Mouse (Mus musculus) neural tube, embryonic 13.5 days (tissue): Measurements from ENCODE around the gene Mageb5. TPM values are rescaled to one million over a fixed set of nuclear protein-coding genes. Genes with fewer than 3 reads are reported as not detected.
"Not testable (repeated sequence)": the region's sequence is repeated elsewhere in the genome, so short reads cannot be mapped to it uniquely, and the experiment has no call there.

Experiments
- ATAC-seq: fragments of 200-750 bp; cut with Nextera tagmentation; 2 replicates; pipeline ENCODE4 v1.8.0; 2017; ENCODE audit warnings: low read depth, mild to moderate bottlenecking, moderate TSS enrichment, moderate library complexity
- H3K27ac ChIP-seq: fragments of 300-500 bp; sonication (generic); replicated peaks from 2 replicates; pipeline ENCODE4 v1.5.1; 2015; ENCODE audit warnings: moderate library complexity, mild to moderate bottlenecking, inconsistent platforms
- H3K27me3 ChIP-seq: fragments of 300-500 bp; sonication (generic); 2 replicates; pipeline ENCODE4 v1.6.1; 2015; ENCODE audit warnings: mild to moderate bottlenecking, inconsistent platforms
- H3K36me3 ChIP-seq: fragments of 300-500 bp; sonication (generic); 2 replicates; pipeline ENCODE4 v1.6.1; 2015; ENCODE audit warnings: mild to moderate bottlenecking, inconsistent platforms
- H3K4me1 ChIP-seq: fragments of 300-500 bp; sonication (generic); replicated peaks from 2 replicates; pipeline ENCODE4 v1.6.1; 2015; ENCODE audit warnings: inconsistent platforms
- H3K4me2 ChIP-seq: fragments of 300-500 bp; sonication (generic); 2 replicates; pipeline ENCODE4 v1.6.1; 2015; ENCODE audit warnings: inconsistent platforms, mild to moderate bottlenecking, moderate library complexity
- H3K4me3 ChIP-seq: fragments of 300-500 bp; sonication (generic); 2 replicates; pipeline ENCODE4 v1.5.1; 2015; ENCODE audit warnings: mild to moderate bottlenecking, inconsistent platforms
- H3K9ac ChIP-seq: fragments of 300-500 bp; sonication (generic); 2 replicates; pipeline ENCODE4 v1.6.1; 2015; ENCODE audit warnings: moderate library complexity, mild to moderate bottlenecking, inconsistent platforms
- H3K9me3 ChIP-seq: fragments of 300-500 bp; sonication (generic); 2 replicates; pipeline ENCODE4 v1.6.1; 2016; ENCODE audit warnings: inconsistent platforms
- WGBS: fragments of 180-500 bp; shearing (Covaris S2); methylation state at CpG from one replicate; pipeline ENCODE4 v1.1.7; 2015; 5-methylcytosine and 5-hydroxymethylcytosine counted together
- polyA plus RNA-seq: library from polyadenylated mRNA; unstranded; fragments of >200 nt; fragmentation: Nextera tagmentation; extraction: Ambion mirVana; gene quantifications from 2 replicates; pipeline ENCODE4 v1.2.1, GENCODE M21; 2015

Mageb5 gene
- polyA plus RNA-seq: not detected in 2 replicates

DNA sequence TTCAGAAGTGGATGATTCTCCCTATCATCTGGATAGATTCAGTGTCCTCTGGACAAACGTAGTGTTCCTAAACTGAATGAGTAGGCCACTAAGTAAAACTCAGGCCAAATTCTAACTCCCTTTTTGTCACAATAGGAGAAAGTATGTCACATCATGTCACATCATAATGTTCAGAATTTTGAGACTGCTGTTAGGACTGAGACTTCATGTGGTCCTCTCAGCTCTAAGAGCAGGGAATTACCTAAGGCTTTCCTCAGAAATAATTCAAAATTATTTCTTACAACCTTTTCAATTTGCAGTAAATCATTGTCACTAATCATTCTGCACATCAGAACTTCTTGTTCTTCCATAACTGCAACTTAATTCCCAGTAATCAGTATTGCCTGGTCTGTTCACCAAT is at the start of gene Mageb5:
Gene Mageb5 (minus strand): TSS at position 101 of the 400 bp plus-strand sequence.
- H3K4me2 ChIP-seq, H3K36me3 ChIP-seq, H3K9me3 ChIP-seq, H3K4me1 ChIP-seq, ATAC-seq, H3K27ac ChIP-seq, H3K9ac ChIP-seq, H3K27me3 ChIP-seq, H3K4me3 ChIP-seq: not testable (repeated sequence)
- 68% methylated on average over 1 of the region's 1 CpGs for WGBS

DNA sequence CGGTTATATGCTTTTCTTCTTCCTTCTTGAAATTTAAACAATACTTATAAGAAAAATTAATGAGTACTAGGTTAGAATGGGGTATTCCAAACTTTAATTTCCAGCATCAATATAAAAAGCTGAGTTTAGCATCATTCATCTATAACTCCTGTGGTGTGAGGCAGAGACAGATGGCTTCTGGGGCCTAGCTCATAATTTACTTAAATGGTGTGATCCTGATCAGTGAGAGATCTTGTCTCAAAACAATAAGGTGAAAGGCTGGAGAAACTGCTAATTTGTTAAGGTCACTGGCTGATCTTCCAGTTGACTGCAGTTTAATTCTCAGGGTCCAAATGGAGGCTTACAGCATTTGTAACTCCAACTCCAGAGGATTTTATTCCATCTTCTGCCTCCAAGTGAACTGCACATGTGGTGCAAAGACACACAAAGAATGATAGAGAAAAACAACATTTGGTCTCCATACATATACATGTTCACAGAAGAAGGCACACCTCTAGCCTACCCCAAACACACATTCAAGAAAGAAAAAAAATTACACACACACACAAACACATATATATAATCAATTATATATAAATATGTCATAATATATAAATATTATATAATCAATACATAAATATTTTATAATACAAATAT is 23.1 kb downstream of the Mageb5 start:
- H3K36me3 ChIP-seq, H3K4me2 ChIP-seq, H3K4me3 ChIP-seq, H3K27me3 ChIP-seq, H3K9ac ChIP-seq, ATAC-seq, H3K9me3 ChIP-seq, H3K4me1 ChIP-seq, H3K27ac ChIP-seq: not testable (repeated sequence)
- WGBS: no CpG with 5 or more reads among the region's 1 CpGs

Other genes with a start within 250 kb of the Mageb5 start
- gene 1700084M14Rik, start 207.1 kb downstream of the Mageb5 start, polyA plus RNA-seq: not detected in 2 replicates
- gene Gm14781, start 150.8 kb downstream of the Mageb5 start, polyA plus RNA-seq: not detected in 2 replicates
- gene Mageb1, start 233.3 kb upstream of the Mageb5 start, polyA plus RNA-seq: not detected in 2 replicates